Mouse (Mus musculus) heart, embryonic 11.5 days (tissue): ENCODE results near the gene Adamts9. TPM values are rescaled to one million over a fixed set of nuclear protein-coding genes. Genes with fewer than 3 reads are reported as not detected.

Experiments used
- ATAC-seq: fragments of 200-750 bp; cut with Nextera tagmentation; replicated peaks from 2 replicates; pipeline ENCODE4 v1.8.0; 2017; ENCODE audit warnings: moderate library complexity; ENCODE audit not compliant: insufficient number of reproducible peaks, low FRiP score, low TSS enrichment
- H3K27ac ChIP-seq: fragments of 300-500 bp; sonication (generic); 2 replicates; pipeline ENCODE4 v1.5.1; 2014; ENCODE audit warnings: mild to moderate bottlenecking, low read depth, low read length
- H3K27me3 ChIP-seq: fragments of 300-500 bp; sonication (generic); 2 replicates; pipeline ENCODE4 v1.6.1; 2014; ENCODE audit warnings: mild to moderate bottlenecking, low read length, mixed read lengths; ENCODE audit not compliant: control insufficient read depth, insufficient read depth
- H3K36me3 ChIP-seq: fragments of 300-500 bp; sonication (generic); 2 replicates; pipeline ENCODE4 v1.6.1; 2014; ENCODE audit warnings: mild to moderate bottlenecking, low read length, moderate library complexity, mixed read lengths; ENCODE audit not compliant: control insufficient read depth, insufficient read depth
- H3K4me1 ChIP-seq: fragments of 300-500 bp; sonication (generic); 2 replicates; pipeline ENCODE4 v1.6.1; 2014; ENCODE audit warnings: low read length; ENCODE audit not compliant: control insufficient read depth, insufficient read depth
- H3K4me2 ChIP-seq: fragments of 300-500 bp; sonication (generic); 2 replicates; pipeline ENCODE4 v1.6.1; 2014; ENCODE audit warnings: mild to moderate bottlenecking, moderate library complexity
- H3K4me3 ChIP-seq: fragments of 300-500 bp; sonication (generic); 2 replicates; pipeline ENCODE4 v1.5.1; 2014; ENCODE audit warnings: low read depth, low read length
- H3K9ac ChIP-seq: fragments of 300-500 bp; sonication (generic); 2 replicates; pipeline ENCODE4 v1.6.1; 2014; ENCODE audit warnings: mild to moderate bottlenecking, low read depth, low read length, moderate library complexity
- H3K9me3 ChIP-seq: fragments of 300-500 bp; sonication (generic); replicated peaks from 2 replicates; pipeline ENCODE4 v1.6.1; 2016; ENCODE audit warnings: low read length; ENCODE audit not compliant: control insufficient read depth
- WGBS: fragments of 180-500 bp; shearing (Covaris S2); extraction: QIAGEN DNeasy Blood & Tissue Kit; methylation state at CpG from one replicate; pipeline ENCODE4 v1.1.7; 2014; ENCODE audit not compliant: insufficient replicate concordance; 5-methylcytosine and 5-hydroxymethylcytosine counted together
- polyA plus RNA-seq: library from polyadenylated mRNA; unstranded; fragments of >200 nt; fragmentation: Nextera tagmentation; extraction: Ambion mirVana; gene quantifications from 2 replicates; pipeline ENCODE4 v1.2.1, GENCODE M21; 2014

Adamts9 gene
- polyA plus RNA-seq, 1 experiment from 2014 or later: 9.6 TPM

- peak overlapping the region; percentile 87 for H3K9ac ChIP-seq
- peak overlapping the region; percentile 62 for H3K4me3 ChIP-seq
- no peaks in the 10 kb centered on the region for H3K27me3 ChIP-seq
- H3K36me3 ChIP-seq: no peaks in the 10 kb centered on the region
- WGBS: under 1% methylated on average over 30 of the region's 30 CpGs
- peak overlapping the region; percentile 94 for H3K27ac ChIP-seq
- peak overlapping the region; percentile 83 for H3K4me2 ChIP-seq
- H3K4me1 ChIP-seq: 0 out of 2 replicates have a peak, but pooled peaks cover 7% of the 10 kb centered on the region
- H3K9me3 ChIP-seq: no peaks in the 10 kb centered on the region
- ATAC-seq: no peak
These were observed 1.4 kb downstream of the Adamts9 start for GRCm38 (mm10) chr6:92941756-92942420.

- WGBS: under 1% methylated on average over 21 of the region's 21 CpGs
- peak; percentile 76 for ATAC-seq
- no peaks in the 10 kb centered on the region for H3K27me3 ChIP-seq
- H3K36me3 ChIP-seq: no peaks in the 10 kb centered on the region
- peak overlapping the region; percentile 62 for H3K4me3 ChIP-seq
- peak overlapping the region; percentile 87 for H3K9ac ChIP-seq
- peak overlapping the region; percentile 83 for H3K4me2 ChIP-seq
- H3K27ac ChIP-seq: peak overlapping the region; percentile 94
- 0 out of 2 replicates have a peak, but pooled peaks cover 7% of the 10 kb centered on the region for H3K4me1 ChIP-seq
- H3K9me3 ChIP-seq: no peaks in the 10 kb centered on the region
These were observed 2.0 kb downstream of the Adamts9 start for GRCm38 (mm10) chr6:92941281-92941731.

- H3K4me3 ChIP-seq: peak overlapping the region; percentile 62
- peak overlapping the region; percentile 83 for H3K4me2 ChIP-seq
- H3K9ac ChIP-seq: peak overlapping the region; percentile 87
- H3K27me3 ChIP-seq: no peaks in the 10 kb centered on the region
- WGBS: 2% methylated on average over 37 of the region's 37 CpGs
- no peaks in the 10 kb centered on the region for H3K9me3 ChIP-seq
- ATAC-seq: no peak
- no peaks in the 10 kb centered on the region for H3K36me3 ChIP-seq
- H3K4me1 ChIP-seq: 0 out of 2 replicates have a peak, but pooled peaks cover 7% of the 10 kb centered on the region
- peak overlapping the region; percentile 64 for H3K27ac ChIP-seq
These were observed 2.8 kb downstream of the Adamts9 start for GRCm38 (mm10) chr6:92940191-92941131.

GRCm38 (mm10) chr6:92928261-92928660 is 15.0 kb downstream of the Adamts9 start:
- Histone ChIP-seq H3K9ac (no peak overlapping the region), H3K36me3 (peaks cover 6% of the 10 kb centered on the region; the same call in 1 of the 2 replicates), H3K27me3 (no peaks in the 10 kb centered on the region), H3K4me3 (no peak overlapping the region), H3K9me3 (no peaks in the 10 kb centered on the region), H3K27ac (no peak overlapping the region), H3K4me2 (no peak overlapping the region), H3K4me1 (peaks cover 15% of the 10 kb centered on the region)
- 76% methylated on average over 5 of the region's 5 CpGs for WGBS
- no peak for ATAC-seq

GRCm38 (mm10) chr6:92924536-92924935 is 18.8 kb downstream of the Adamts9 start:
- 0 out of 2 replicates have a peak, but pooled peaks have one; percentile 31 for ATAC-seq
- Histone ChIP-seq H3K27ac (no peak overlapping the region), H3K27me3 (no peaks in the 10 kb centered on the region), H3K9ac (no peak overlapping the region), H3K4me2 (peak overlapping the region; percentile 27; the same call in 1 of the 2 replicates), H3K4me1 (peaks cover 32% of the 10 kb centered on the region), H3K9me3 (no peaks in the 10 kb centered on the region), H3K4me3 (no peak overlapping the region), H3K36me3 (peaks cover under 1% of the 10 kb centered on the region; the same call in 1 of the 2 replicates)
- WGBS: 38% methylated on average over 8 of the region's 8 CpGs

- no peaks in the 10 kb centered on the region for H3K9me3 ChIP-seq
- no peak for ATAC-seq
- H3K4me3 ChIP-seq: no peak overlapping the region
- peaks cover 32% of the 10 kb centered on the region for H3K4me1 ChIP-seq
- H3K9ac ChIP-seq: no peak overlapping the region
- no peaks in the 10 kb centered on the region for H3K27me3 ChIP-seq
- WGBS: 27% methylated on average over 4 of the region's 4 CpGs
- H3K4me2 ChIP-seq: no peak overlapping the region
- no peak overlapping the region for H3K27ac ChIP-seq
- no peaks in the 10 kb centered on the region for H3K36me3 ChIP-seq
These were observed 21.4 kb downstream of the Adamts9 start for GRCm38 (mm10) chr6:92921843-92922242.

GRCm38 (mm10) chr6:92920938-92921689 is 22.2 kb downstream of the Adamts9 start:
- Histone ChIP-seq H3K9me3 (no peaks in the 10 kb centered on the region), H3K9ac (no peak overlapping the region), H3K27ac (no peak overlapping the region), H3K4me3 (no peak overlapping the region), H3K4me1 (peaks cover 30% of the 10 kb centered on the region), H3K27me3 (no peaks in the 10 kb centered on the region), H3K4me2 (no peak overlapping the region), H3K36me3 (no peaks in the 10 kb centered on the region)
- 57% methylated on average over 10 of the region's 10 CpGs for WGBS
- ATAC-seq: no peak

GRCm38 (mm10) chr6:92910611-92911010 is 32.7 kb downstream of the Adamts9 start:
- H3K4me2 ChIP-seq: no peak overlapping the region
- H3K9me3 ChIP-seq: no peaks in the 10 kb centered on the region
- no peaks in the 10 kb centered on the region for H3K27me3 ChIP-seq
- H3K4me1 ChIP-seq: peaks cover 18% of the 10 kb centered on the region
- H3K36me3 ChIP-seq: peaks cover 3% of the 10 kb centered on the region; the same call in 1 of the 2 replicates
- no peak overlapping the region for H3K4me3 ChIP-seq
- WGBS: 66% methylated on average over 3 of the region's 3 CpGs
- ATAC-seq: no peak
- no peak overlapping the region for H3K27ac ChIP-seq
- H3K9ac ChIP-seq: no peak overlapping the region
